Mouse (Mus musculus) liver, postnatal 0 days (tissue): ENCODE measurements around the gene Tspo.

ENCODE experiments used
- CTCF ChIP-seq: sonication (generic); IDR thresholded peaks from 2 replicates; pipeline ENCODE4 v1.5.1; 2016; ENCODE audit warnings: antibody characterized with exemption, low read depth
- EP300 ChIP-seq: IDR thresholded peaks from 2 replicates; pipeline ENCODE4 v1.6.1; 2016; ENCODE audit warnings: antibody characterized with exemption, low read depth, mild to moderate bottlenecking

GRCm38 (mm10) chr15:83523638-83524332 is 39.6 kb upstream of the Tspo start:
- TF ChIP-seq CTCF (no peak), EP300 (no peak)
